ENCODE assay signal across 20 mouse cellular contexts in genomic region chr4:119181456-119181855, GRCm38 (mm10). TPM values are rescaled to one million over a fixed set of nuclear protein-coding genes. Genes with fewer than 3 reads are reported as not detected.
DNase-seq lines count a peak whose midpoint lies in the region; ATAC-seq and TF ChIP-seq lines count a peak whose summit lies in the region.
"Had no signal": no experiment of that assay in that cellular context is flagged by ENCODE, and none has a peak within 500 bp of the region (broad histone marks: within the 10 kb centered on the region; RNA-seq: fewer than 3 reads in every experiment).

No protein-coding gene starts in this region.

- H3K9me3 ChIP-seq in liver, postnatal 0 days (ENCODE audit: low read length), result no peaks in the 10 kb centered on the region
- H3K9me3 ChIP-seq: forebrain, embryonic 13.5 days; G1E; hindbrain, embryonic 13.5 days; intestine, embryonic 15.5 days; neural tube, embryonic 13.5 days had no signal

- H3K4me2 ChIP-seq in liver, postnatal 0 days (ENCODE audit: low read depth, low read length), result no peak overlapping the region; the same call in 1 of the 2 replicates
- H3K4me2 ChIP-seq: forebrain, embryonic 13.5 days; hindbrain, embryonic 13.5 days; intestine, embryonic 15.5 days; neural tube, embryonic 13.5 days had no signal

- no peak for TF ChIP-seq EP300 in liver, postnatal 0 days (IDR thresholded peaks at IDR 0.05; ENCODE audit: low read depth)

- 0 out of 2 replicates have a peak overlapping the region, but pooled peaks have one; percentile 32 for H3K27ac ChIP-seq in spleen, adult 2 months (ENCODE audit: insufficient read depth, low read length)
- H3K27ac ChIP-seq in liver, postnatal 0 days (ENCODE audit: low read depth), result no peak overlapping the region
- H3K27ac ChIP-seq: forebrain, embryonic 13.5 days; heart, adult 2 months; hindbrain, embryonic 13.5 days; intestine, embryonic 15.5 days; neural tube, embryonic 13.5 days had no signal

- no peak overlapping the region for H3K4me3 ChIP-seq in spleen, adult 2 months (ENCODE audit: extremely low read depth, insufficient read depth, insufficient read length)
- H3K4me3 ChIP-seq in liver, postnatal 0 days (ENCODE audit: low read depth, low read length), result no peak overlapping the region
- H3K4me3 ChIP-seq: forebrain, embryonic 13.5 days; heart, adult 2 months; hindbrain, embryonic 13.5 days; intestine, embryonic 15.5 days; neural tube, embryonic 13.5 days had no signal

- H3K9ac ChIP-seq in liver, postnatal 0 days (replicated peaks), result no peak overlapping the region
- H3K9ac ChIP-seq: forebrain, embryonic 13.5 days; hindbrain, embryonic 13.5 days; intestine, embryonic 15.5 days; neural tube, embryonic 13.5 days had no signal

- ATAC-seq in liver, postnatal 0 days, result no peak
- ATAC-seq in frontal cortex, adult (ENCODE audit: low TSS enrichment), result no peak
- ATAC-seq: forebrain, embryonic 13.5 days; intestine, embryonic 15.5 days had no signal

- no peak for TF ChIP-seq POLR2A in spleen, adult 2 months (IDR thresholded peaks at IDR 0.05; ENCODE audit: low read depth, low read length)

- peak; percentile 16 for DNase-seq in layer of hippocampus, adult 9-10 months (ENCODE audit: low spot score)
- DNase-seq in layer of hippocampus, adult 18-20 months (ENCODE audit: low spot score in 2 of 2), result no peak
- peak; percentile 40 to 69 for DNase-seq in spleen, adult 2 months (ENCODE audit: low read depth in 1 of 2, low spot score in 2 of 2)
- DNase-seq in spleen, postnatal 14 days (ENCODE audit: low spot score in 2 of 2), result no peak
- DNase-seq in liver, postnatal 0 days, result peak; percentile 37
- DNase-seq in cerebellum, postnatal 14 days, result no peak
- no peak for DNase-seq in adrenal gland, postnatal 14 days
- DNase-seq: adrenal gland, adult 2 months; cerebellum, adult 2 months; right cerebral cortex, postnatal 4 days had no signal

- TF ChIP-seq CTCF in spleen, adult 2 months (IDR thresholded peaks at IDR 0.05; ENCODE audit: extremely low read depth, insufficient read depth, insufficient read length, insufficient replicate concordance), result no peak
- no peak for TF ChIP-seq CTCF in liver, postnatal 0 days (IDR thresholded peaks at IDR 0.05; ENCODE audit: low read depth)

- H3K27me3 ChIP-seq in spleen, adult 2 months (ENCODE audit: control insufficient read depth, insufficient read depth, low read length), result no peaks in the 10 kb centered on the region
- H3K27me3 ChIP-seq in liver, postnatal 0 days (ENCODE audit: insufficient read depth, low read length), result no peaks in the 10 kb centered on the region
- H3K27me3 ChIP-seq: forebrain, embryonic 13.5 days; hindbrain, embryonic 13.5 days; intestine, embryonic 15.5 days; neural tube, embryonic 13.5 days had no signal

- H3K36me3 ChIP-seq in spleen, adult 2 months (ENCODE audit: control insufficient read depth, insufficient read depth, low read length), result no peaks in the 10 kb centered on the region
- peaks cover 67% of the 10 kb centered on the region for H3K36me3 ChIP-seq in liver, postnatal 0 days (replicated peaks; ENCODE audit: insufficient read depth, low read length)
- H3K36me3 ChIP-seq: hindbrain, embryonic 13.5 days; intestine, embryonic 15.5 days; neural tube, embryonic 13.5 days had no signal

- WGBS in spleen, adult 2 months, result 36% methylated on average over 9 of the region's 9 CpGs
- 53% methylated on average over 9 of the region's 9 CpGs for WGBS in liver, postnatal 0 days (ENCODE audit: insufficient replicate concordance)

- peaks cover 22% of the 10 kb centered on the region for H3K4me1 ChIP-seq in spleen, adult 2 months (ENCODE audit: control insufficient read depth, insufficient read depth, insufficient read length)
- H3K4me1 ChIP-seq in liver, postnatal 0 days (ENCODE audit: insufficient read depth), result peaks cover 21% of the 10 kb centered on the region
- H3K4me1 ChIP-seq: forebrain, embryonic 13.5 days; hindbrain, embryonic 13.5 days; intestine, embryonic 15.5 days; neural tube, embryonic 13.5 days had no signal

RNA-seq across cellular contexts. Expression of gene Zfp691, which starts 7.5 kb away (rescaled TPM):
- 1 to 10 TPM; 6.8 to 8.2 TPM for total RNA-seq in layer of hippocampus, adult 18-20 months (2021)
- polyA plus RNA-seq in spleen, adult 2 months (2012; rRNA removed), result 10.2 and 10.4 TPM in 2 replicates
- polyA plus RNA-seq in liver, postnatal 0 days (2015; fragmentation: Nextera tagmentation; extraction: Ambion mirVana), result 1.8 and 2.1 TPM in 2 replicates
- 20.5 and 21.6 TPM in 2 replicates for total RNA-seq in adrenal gland, postnatal 14 days (2021)

RNA-seq across cellular contexts. Expression of gene Ermap, which starts 8.4 kb away (rescaled TPM):
- total RNA-seq in layer of hippocampus, adult 18-20 months (2021), result under 1 TPM; 0.27 to 0.43 TPM
- polyA plus RNA-seq in spleen, adult 2 months (2012; rRNA removed), result 52.3 and 53.8 TPM in 2 replicates
- polyA plus RNA-seq in liver, postnatal 0 days (2015; fragmentation: Nextera tagmentation; extraction: Ambion mirVana), result 125 and 144 TPM in 2 replicates
- total RNA-seq in adrenal gland, postnatal 14 days (2021), result 2.3 and 8.8 TPM in 2 replicates
- total RNA-seq: gastrocnemius, adult 18-20 months had no signal

RNA-seq across cellular contexts. Expression of gene Svbp, which starts 13.7 kb away (rescaled TPM):
- 10 to 100 TPM; 15.4 to 17.5 TPM for total RNA-seq in layer of hippocampus, adult 18-20 months (2021)
- polyA plus RNA-seq in spleen, adult 2 months (2012; rRNA removed), result 23.0 and 24.8 TPM in 2 replicates
- 54.8 and 61.3 TPM in 2 replicates for polyA plus RNA-seq in liver, postnatal 0 days (2015; fragmentation: Nextera tagmentation; extraction: Ambion mirVana)
- total RNA-seq in adrenal gland, postnatal 14 days (2021), result 19.0 and 22.5 TPM in 2 replicates

RNA-seq across cellular contexts. Expression of gene Tmem269, which starts 36.6 kb away (rescaled TPM):
- total RNA-seq in layer of hippocampus, adult 18-20 months (2021), result under 1 TPM; 0.74 to 0.87 TPM
- 0.06 and 0.07 TPM in 2 replicates for polyA plus RNA-seq in spleen, adult 2 months (2012; rRNA removed)
- polyA plus RNA-seq in liver, postnatal 0 days (2015; fragmentation: Nextera tagmentation; extraction: Ambion mirVana), result not detected in 2 replicates
- total RNA-seq in adrenal gland, postnatal 14 days (2021), result 0.30 TPM in 1 of 2 replicates, not detected in the other
- total RNA-seq: adrenal gland, adult 2 months; G1E; gastrocnemius, adult 18-20 months; heart, adult 2 months had no signal
- polyA plus RNA-seq: forebrain, embryonic 13.5 days; G1E; heart, postnatal 0 days; intestine, embryonic 15.5 days; kidney, embryonic 16.5 days; neural tube, embryonic 13.5 days had no signal

RNA-seq across cellular contexts. Expression of gene AU022252, which starts 51.1 kb away (rescaled TPM):
- total RNA-seq in layer of hippocampus, adult 18-20 months (2021), result 10 to 100 TPM; 29.3 to 36.5 TPM
- polyA plus RNA-seq in spleen, adult 2 months (2012; rRNA removed), result 2.3 and 2.7 TPM in 2 replicates
- polyA plus RNA-seq in liver, postnatal 0 days (2015; fragmentation: Nextera tagmentation; extraction: Ambion mirVana), result 26.6 and 27.8 TPM in 2 replicates
- total RNA-seq in adrenal gland, postnatal 14 days (2021), result 24.6 and 30.8 TPM in 2 replicates

Comparison
In these comparisons a context has a peak if more than half of its experiments do, and no peak if none do; other contexts are left out.
1. DNase-seq: peak in layer of hippocampus, adult 9-10 months (single experiment), spleen, adult 2 months (2 of 2) and liver, postnatal 0 days (single experiment); none in layer of hippocampus, adult 18-20 months (0 of 2), spleen, postnatal 14 days (0 of 2), cerebellum, postnatal 14 days (0 of 2) and adrenal gland, postnatal 14 days (single experiment).